Mouse (Mus musculus) ES-Bruce4 (cell line): Measurements from ENCODE around the gene Zbtb11. TPM values are rescaled to one million over a fixed set of nuclear protein-coding genes. Genes with fewer than 3 reads are reported as not detected.
A peak's percentile ranks its signal among the peaks of the same experiment; 100 is the strongest.

Source experiments
- H3K27ac ChIP-seq: 2 replicates; pipeline ENCODE4 v1.5.1; 2012; ENCODE audit warnings: low read length, inconsistent platforms; ENCODE audit not compliant: insufficient read depth
- H3K27me3 ChIP-seq: 2 replicates; pipeline ENCODE4 v1.6.1; 2012; ENCODE audit warnings: mild to moderate bottlenecking, low read length, inconsistent platforms; ENCODE audit not compliant: control insufficient read depth, poor library complexity, insufficient read depth, severe bottlenecking
- H3K36me3 ChIP-seq: 2 replicates; pipeline ENCODE4 v1.6.1; 2012; ENCODE audit warnings: inconsistent platforms, mild to moderate bottlenecking, low read length, moderate library complexity; ENCODE audit not compliant: control insufficient read depth, poor library complexity, insufficient read depth, severe bottlenecking
- H3K4me1 ChIP-seq: one replicate; pipeline ENCODE4 v1.8.1; 2011; ENCODE audit warnings: low read length; ENCODE audit not compliant: control insufficient read depth, insufficient read depth
- H3K4me3 ChIP-seq: 2 replicates; pipeline ENCODE4 v1.5.1; 2011; ENCODE audit warnings: low read depth, mild to moderate bottlenecking, low read length
- H3K9ac ChIP-seq: 2 replicates; pipeline ENCODE4 v1.6.1; 2012; ENCODE audit warnings: low read depth, mild to moderate bottlenecking, inconsistent platforms; ENCODE audit not compliant: poor library complexity, severe bottlenecking
- H3K9me3 ChIP-seq: replicated peaks from 2 replicates; pipeline ENCODE4 v1.6.1; 2012; ENCODE audit warnings: mild to moderate bottlenecking, low read length, inconsistent platforms; ENCODE audit not compliant: control insufficient read depth, poor library complexity, insufficient read depth, severe bottlenecking
- CTCF ChIP-seq: IDR thresholded peaks from one replicate; pipeline ENCODE4 v1.8.1; 2011; ENCODE audit warnings: low read depth, low read length
- EP300 ChIP-seq: IDR thresholded peaks from 2 replicates; pipeline ENCODE4 v1.6.1; 2011; ENCODE audit warnings: low read depth, low read length; ENCODE audit not compliant: insufficient read depth
- POLR2A ChIP-seq: IDR thresholded peaks from one replicate; pipeline ENCODE4 v1.8.1; 2011; ENCODE audit warnings: low read length; ENCODE audit not compliant: insufficient read depth
- polyA plus RNA-seq: library from polyadenylated mRNA; stranded (reverse); fragments of >200 nt; gene quantifications from 2 replicates; pipeline ENCODE4 v1.2.4, GENCODE M21; 2011; ENCODE audit warnings: low read depth; ENCODE audit not compliant: missing spikeins, insufficient read depth, insufficient read length

The Zbtb11 gene
- polyA plus RNA-seq, 1 experiment: 20.5 TPM

DNA sequence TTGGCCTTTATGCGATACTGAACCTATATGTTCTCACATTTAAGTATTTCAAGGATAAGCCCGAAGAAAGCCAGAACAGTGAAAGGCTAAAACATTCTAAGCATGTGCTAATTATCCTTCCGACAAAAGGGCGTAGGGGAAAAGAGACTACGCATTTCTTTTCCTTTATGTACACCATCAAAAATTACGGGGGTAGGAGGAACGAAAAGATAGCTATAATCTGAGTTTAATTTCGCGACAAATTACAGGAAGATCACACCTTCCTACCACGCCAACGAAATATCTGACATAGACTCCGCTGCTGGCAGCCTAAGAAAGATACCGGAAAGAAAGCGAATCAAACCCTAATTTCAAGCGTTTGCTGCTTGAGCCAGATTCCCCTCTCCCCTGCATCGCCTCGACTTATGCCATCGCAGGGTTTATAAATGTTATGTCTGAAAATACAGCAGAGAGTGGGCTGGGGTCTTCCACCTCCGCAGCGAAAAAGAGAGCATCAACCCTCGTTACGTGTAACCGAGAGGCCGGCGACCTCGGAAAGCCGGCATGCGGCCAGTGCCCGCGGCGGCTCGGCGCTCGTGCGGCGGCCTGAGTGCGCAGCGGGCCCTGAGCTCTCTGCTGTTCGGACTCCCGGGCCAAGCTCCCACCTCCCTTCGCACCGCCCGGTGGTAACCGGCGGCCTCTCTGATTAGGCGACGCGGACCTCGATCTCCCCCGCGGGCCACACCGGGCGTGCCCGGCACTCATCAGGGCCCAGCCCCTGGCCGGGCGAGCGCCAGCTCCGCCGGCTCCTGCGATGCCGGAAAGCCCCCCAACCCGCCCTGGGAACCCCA is 55.3 kb downstream of the Zbtb11 start:
- Histone ChIP-seq H3K36me3 (peaks cover 22% of the 10 kb centered on the region), H3K4me3 (peak overlapping the region; percentile 84), H3K4me1 (no peaks in the 10 kb centered on the region), H3K27ac (no peak overlapping the region), H3K27me3 (no peaks in the 10 kb centered on the region), H3K9ac (peak overlapping the region; percentile 90), H3K9me3 (no peaks in the 10 kb centered on the region)
- TF ChIP-seq EP300: no peak
- TF ChIP-seq POLR2A: no peak
- TF ChIP-seq CTCF: no peak

- H3K27me3 ChIP-seq: no peaks in the 10 kb centered on the region
- no peaks in the 10 kb centered on the region for H3K9me3 ChIP-seq
- peaks cover 23% of the 10 kb centered on the region for H3K36me3 ChIP-seq
- peak within 1 kb of the TSS; percentile 84 for H3K4me3 ChIP-seq
- peak within 1 kb of the TSS; percentile 90 for H3K9ac ChIP-seq
- H3K27ac ChIP-seq: no peak within 1 kb of the TSS; the same call in 1 of the 2 replicates
- peak; percentile 88 for TF ChIP-seq POLR2A
- no peak for TF ChIP-seq EP300
- no peak for TF ChIP-seq CTCF
- H3K4me1 ChIP-seq: no peaks in the 10 kb centered on the region
These were observed 56.0 kb downstream of the Zbtb11 start, which contains the start of gene Pcnp for GRCm38 (mm10) chr16:56029661-56030082. Gene Pcnp (minus strand): TSS chr16:56029739.

DNA sequence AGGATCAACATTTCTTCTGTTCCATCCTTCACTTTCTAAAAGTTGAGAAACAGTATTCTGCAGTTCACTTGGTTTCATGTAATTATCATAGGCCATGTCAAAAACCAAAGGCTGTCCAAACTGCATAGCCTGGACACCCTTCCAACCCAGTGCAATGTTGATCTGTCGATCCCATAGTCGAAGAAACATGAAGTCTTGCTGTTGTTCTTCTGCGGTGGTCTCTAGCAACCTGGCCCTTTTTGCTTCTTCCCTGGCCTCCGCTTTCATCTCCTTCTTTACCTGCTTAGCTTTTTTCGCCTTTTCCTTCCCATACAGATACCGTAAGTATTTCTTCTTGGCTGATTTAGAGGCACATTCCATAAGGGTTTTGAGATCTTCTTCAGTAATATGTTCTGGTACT is 60.9 kb downstream of the Zbtb11 start:
- Histone ChIP-seq H3K4me3 (no peak overlapping the region), H3K27ac (no peak overlapping the region), H3K9me3 (no peaks in the 10 kb centered on the region), H3K4me1 (no peaks in the 10 kb centered on the region), H3K9ac (no peak overlapping the region), H3K27me3 (no peaks in the 10 kb centered on the region), H3K36me3 (peaks cover 18% of the 10 kb centered on the region)
- TF ChIP-seq POLR2A: no peak
- TF ChIP-seq EP300: no peak
- TF ChIP-seq CTCF: no peak

DNA sequence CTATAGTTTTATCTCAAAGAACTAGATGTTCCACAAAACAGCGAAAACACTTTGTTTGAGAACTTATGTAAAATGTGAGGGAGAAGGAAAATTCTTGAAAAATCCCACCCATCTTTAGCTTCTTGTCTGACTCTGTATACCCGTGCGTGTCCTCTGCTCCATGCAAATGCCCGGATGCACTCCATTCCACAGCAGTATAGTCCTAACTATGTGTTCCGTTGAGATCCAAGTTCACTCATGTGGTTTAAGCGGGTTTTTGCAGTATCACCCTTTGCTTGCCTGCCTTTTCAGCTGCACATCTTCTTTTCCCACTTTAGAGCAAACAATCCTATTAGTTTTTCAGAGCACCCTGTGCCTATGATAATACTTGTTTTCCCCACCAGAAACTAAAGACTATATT is 62.8 kb downstream of the Zbtb11 start:
- TF ChIP-seq EP300 (no peak), POLR2A (no peak), CTCF (no peak)
- Histone ChIP-seq H3K9ac (peak overlapping the region; percentile 84), H3K9me3 (no peaks in the 10 kb centered on the region), H3K27me3 (no peaks in the 10 kb centered on the region), H3K27ac (no peak overlapping the region), H3K36me3 (peaks cover 18% of the 10 kb centered on the region), H3K4me1 (no peaks in the 10 kb centered on the region), H3K4me3 (peak overlapping the region; percentile 94)

DNA sequence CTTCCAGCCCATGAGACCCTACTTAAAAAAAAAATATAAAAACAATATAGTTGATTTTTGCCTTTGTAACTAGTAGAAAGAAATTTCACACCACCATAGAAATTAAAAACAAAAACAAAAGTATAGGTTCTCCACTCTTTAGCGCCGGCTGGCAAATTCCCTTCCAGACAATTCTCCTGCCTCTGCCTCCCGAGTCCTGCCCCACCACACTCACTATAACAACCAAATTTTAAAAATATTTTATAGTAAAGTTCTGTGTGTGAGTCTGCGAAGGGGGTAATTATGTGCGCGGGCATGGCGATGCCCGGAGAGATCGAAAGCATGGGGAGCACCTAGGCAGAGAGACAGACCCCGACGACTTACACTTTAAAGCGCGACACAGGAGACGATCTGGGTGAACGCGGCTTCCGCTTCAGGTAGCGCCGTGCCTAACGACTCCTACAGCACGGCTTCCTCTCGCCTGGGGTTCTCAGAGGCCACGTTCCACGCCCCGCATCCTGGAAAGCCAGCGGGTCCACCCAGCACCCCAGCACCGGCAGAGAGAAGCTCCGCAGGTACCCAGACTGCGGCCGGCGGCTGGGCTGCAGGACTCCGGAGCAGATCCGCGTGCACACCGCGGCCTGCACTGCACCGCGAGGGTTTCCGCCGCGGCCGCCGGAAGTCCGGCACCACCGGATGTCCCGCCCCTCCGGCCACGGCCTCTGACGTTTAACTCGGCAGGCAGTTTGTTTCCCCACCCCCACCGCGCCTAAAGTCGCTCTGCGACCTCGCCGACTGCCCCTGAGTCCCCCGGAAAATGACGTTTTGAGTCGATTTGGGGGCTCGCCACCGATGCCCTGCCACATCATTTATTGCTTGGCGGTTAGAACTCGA is 63.7 kb downstream of the Zbtb11 start, which contains the start of gene Trmt10c:
Trmt10c (minus strand) TSS at position 682 of the 873 bp plus-strand sequence.
- H3K9ac ChIP-seq: peak within 1 kb of the TSS; percentile 84
- H3K4me3 ChIP-seq: peak within 1 kb of the TSS; percentile 94
- H3K27me3 ChIP-seq: no peaks in the 10 kb centered on the region
- no peaks in the 10 kb centered on the region for H3K9me3 ChIP-seq
- H3K4me1 ChIP-seq: no peaks in the 10 kb centered on the region
- TF ChIP-seq POLR2A: peak; percentile 48
- TF ChIP-seq EP300: no peak
- TF ChIP-seq CTCF: no peak
- H3K27ac ChIP-seq: 0 out of 2 replicates have a peak within 1 kb of the TSS, but pooled peaks have one; percentile 16
- H3K36me3 ChIP-seq: peaks cover 18% of the 10 kb centered on the region
